Mouse (Mus musculus) lung, adult 2 months (tissue): Measurements from ENCODE around the gene Egfl8.

Source experiments
- CTCF ChIP-seq: fragments of 200-500 bp; IDR thresholded peaks from 2 replicates; pipeline ENCODE4 v1.5.1; 2011; ENCODE audit warnings: mild to moderate bottlenecking, low read length, control low read depth; ENCODE audit not compliant: insufficient read depth
- POLR2A ChIP-seq: fragments of 200-500 bp; IDR thresholded peaks from 2 replicates; pipeline ENCODE4 v1.6.1; 2011; ENCODE audit warnings: low read depth, mild to moderate bottlenecking, control low read depth, low read length, borderline replicate concordance; ENCODE audit errors: extremely low read depth

- no peak for TF ChIP-seq POLR2A
- TF ChIP-seq CTCF = no peak
Observed at GRCm38 (mm10) chr17:34583819-34584218, 32.0 kb downstream of the Egfl8 start.
